Mouse (Mus musculus): Measurements from ENCODE around the gene Aipl1. TPM values are rescaled to one million over a fixed set of nuclear protein-coding genes. Genes with fewer than 3 reads are reported as not detected.

Gene Aipl1
- total RNA-seq (2023; ENCODE audit: inconsistent age): not detected in 4 replicates

GRCm38 (mm10) chr11:72037409-72037808 lies at the start of gene Aipl1:
TSS of gene Aipl1 (minus strand) at chr11:72037509.

GRCm38 (mm10) chr11:72041768-72042607 lies 4.7 kb upstream of the Aipl1 start, which contains the start of gene Pimreg:
TSS of gene Pimreg (plus strand) at chr11:72042032.

Other genes starting within 250 kb of the Aipl1 start
- 0.33 to 0.96 TPM (median 0.44 TPM) in 4 replicates for gene Pimreg, start 4.5 kb upstream of the Aipl1 start, total RNA-seq (2023; ENCODE audit: inconsistent age)
- not detected in 4 replicates for gene Pitpnm3, start 98.3 kb upstream of the Aipl1 start, total RNA-seq (2023; ENCODE audit: inconsistent age)
- 0.39 to 1.5 TPM (median 1.3 TPM) in 4 replicates for gene Gm43951, start 169.3 kb upstream of the Aipl1 start, total RNA-seq (2023; ENCODE audit: inconsistent age)
- gene 4933427D14Rik, start 169.9 kb upstream of the Aipl1 start, total RNA-seq (2023; ENCODE audit: inconsistent age): 11.9 to 15.6 TPM (median 13.2 TPM) in 4 replicates
- 26.7 to 36.4 TPM (median 29.0 TPM) in 4 replicates for gene Txndc17, start 170.0 kb upstream of the Aipl1 start, total RNA-seq (2023; ENCODE audit: inconsistent age)
- gene Med31, start 178.1 kb upstream of the Aipl1 start, total RNA-seq (2023; ENCODE audit: inconsistent age): 37.0 to 44.4 TPM (median 38.9 TPM) in 4 replicates
- gene Slc13a5, start 229.7 kb upstream of the Aipl1 start, total RNA-seq (2023; ENCODE audit: inconsistent age): not detected in 4 replicates